Mouse (Mus musculus) ES-E14 (cell line): ENCODE results near the gene Actc1. TPM values are rescaled to one million over a fixed set of nuclear protein-coding genes. Genes with fewer than 3 reads are reported as not detected.

Experiments
- DNase-seq: peaks from one replicate; pipeline ENCODE4 v3.0.0-alpha.2; 2013; ENCODE audit warnings: low read depth, low spot score
- H3K27ac ChIP-seq: 2 replicates; pipeline ENCODE4 v1.5.1; 2012; ENCODE audit warnings: low read depth, mild to moderate bottlenecking, low read length, moderate library complexity, mixed read lengths; ENCODE audit not compliant: poor library complexity, insufficient read depth, severe bottlenecking
- H3K36me3 ChIP-seq: 2 replicates; pipeline ENCODE4 v1.6.1; 2012; ENCODE audit warnings: mild to moderate bottlenecking, low read length, moderate library complexity, mixed read lengths; ENCODE audit not compliant: control insufficient read depth, poor library complexity, insufficient read depth, severe bottlenecking
- H3K4me1 ChIP-seq, 2 experiments: fragments of 150-350 bp in 1 of 2; sonication (generic) in 1 of 2; 2 replicates each; pipeline ENCODE4 v1.6.1; 2012; ENCODE audit warnings: low read length in 2 of 2, mild to moderate bottlenecking in 1 of 2, mixed read lengths in 1 of 2; ENCODE audit not compliant: control insufficient read depth in 2 of 2, insufficient read depth in 2 of 2, poor library complexity in 1 of 2
- H3K4me3 ChIP-seq, 2 experiments: fragments of 150-350 bp in 1 of 2; sonication (generic) in 1 of 2; 2 replicates each; pipeline ENCODE4 v1.5.1; 2012; ENCODE audit warnings: low read length in 2 of 2, low read depth in 1 of 2, mild to moderate bottlenecking in 1 of 2, mixed read lengths in 1 of 2; ENCODE audit not compliant: insufficient read depth in 1 of 2, poor library complexity in 1 of 2, severe bottlenecking in 1 of 2
- H3K9ac ChIP-seq: 2 replicates; pipeline ENCODE4 v1.6.1; 2012; ENCODE audit warnings: low read depth, mild to moderate bottlenecking, low read length, mixed read lengths; ENCODE audit not compliant: poor library complexity, insufficient read depth, severe bottlenecking
- H3K9me3 ChIP-seq: fragments of 150-350 bp; sonication (generic); 2 replicates; pipeline ENCODE4 v1.6.1; 2012; ENCODE audit warnings: low read depth, mild to moderate bottlenecking, low read length; ENCODE audit not compliant: control insufficient read depth, insufficient read depth
- CHD2 ChIP-seq: IDR thresholded peaks from 2 replicates; pipeline ENCODE4 v1.6.1; 2014; ENCODE audit warnings: mild to moderate bottlenecking, low read depth, low read length, inconsistent platforms
- HCFC1 ChIP-seq: IDR thresholded peaks from 2 replicates; pipeline ENCODE4 v1.6.1; 2012; ENCODE audit warnings: low read length, inconsistent platforms, borderline replicate concordance; ENCODE audit not compliant: insufficient read depth
- MAFK ChIP-seq: IDR thresholded peaks from 2 replicates; pipeline ENCODE4 v1.6.1; 2014; ENCODE audit warnings: mild to moderate bottlenecking, low read depth, low read length, inconsistent platforms; ENCODE audit not compliant: insufficient read depth
- ZC3H11A ChIP-seq: IDR thresholded peaks from 2 replicates; pipeline ENCODE4 v1.6.1; 2012; ENCODE audit warnings: low read depth, mild to moderate bottlenecking, inconsistent platforms, low read length, borderline replicate concordance
- ZNF384 ChIP-seq: IDR thresholded peaks from 2 replicates; pipeline ENCODE4 v1.6.1; 2012; ENCODE audit warnings: low read depth, low read length, inconsistent platforms
- in situ Hi-C, 2 experiments: fragments of 600-800 bp; cut with MboI; formaldehyde crosslinking; loops; one replicate each; pipeline ENCODE4 v1.15.1; 2025; ENCODE audit warnings: low sequenced_read_pairs in 2 of 2, inconsistent platforms in 1 of 2; ENCODE audit not compliant: unreplicated experiment in 2 of 2
- total RNA-seq: library from RNA; depleted of rRNA; stranded (reverse); fragments of 300-350 nt; gene quantifications from 2 replicates; pipeline ENCODE4 v1.2.3, GENCODE M21; 2012

Gene Actc1
- total RNA-seq, 1 experiment: 9.4 TPM

GRCm38 (mm10) chr2:114060071-114060591, 6.8 kb upstream of the Actc1 start:
- no peak overlapping the region for H3K4me3 ChIP-seq
- no peak overlapping the region for H3K27ac ChIP-seq
- DNase-seq: no peak
- H3K36me3 ChIP-seq: no peaks in the 10 kb centered on the region
- no peaks in the 10 kb centered on the region for H3K9me3 ChIP-seq
- in situ Hi-C loops: no loop called here
- H3K9ac ChIP-seq: no peak overlapping the region
- H3K4me1 ChIP-seq: peaks cover 0 to 8% of the 10 kb centered on the region in 2 experiments; a peak in 1 of 4 replicates
- TF ChIP-seq ZNF384: no peak
- TF ChIP-seq ZC3H11A: no peak
- TF ChIP-seq MAFK: no peak
- TF ChIP-seq HCFC1: no peak
- no peak for TF ChIP-seq CHD2

GRCm38 (mm10) chr2:114059608-114060007, 6.3 kb upstream of the Actc1 start:
- H3K9me3 ChIP-seq: no peaks in the 10 kb centered on the region
- H3K27ac ChIP-seq: no peak overlapping the region
- peaks cover 0 to 8% of the 10 kb centered on the region in 2 experiments; a peak in 1 of 4 replicates for H3K4me1 ChIP-seq
- TF ChIP-seq ZNF384 (no peak), ZC3H11A (no peak), CHD2 (no peak), MAFK (no peak), HCFC1 (no peak)
- H3K36me3 ChIP-seq: no peaks in the 10 kb centered on the region
- DNase-seq: no peak
- H3K4me3 ChIP-seq: no peak overlapping the region
- in situ Hi-C loops: no loop called here
- H3K9ac ChIP-seq: no peak overlapping the region

DNA sequence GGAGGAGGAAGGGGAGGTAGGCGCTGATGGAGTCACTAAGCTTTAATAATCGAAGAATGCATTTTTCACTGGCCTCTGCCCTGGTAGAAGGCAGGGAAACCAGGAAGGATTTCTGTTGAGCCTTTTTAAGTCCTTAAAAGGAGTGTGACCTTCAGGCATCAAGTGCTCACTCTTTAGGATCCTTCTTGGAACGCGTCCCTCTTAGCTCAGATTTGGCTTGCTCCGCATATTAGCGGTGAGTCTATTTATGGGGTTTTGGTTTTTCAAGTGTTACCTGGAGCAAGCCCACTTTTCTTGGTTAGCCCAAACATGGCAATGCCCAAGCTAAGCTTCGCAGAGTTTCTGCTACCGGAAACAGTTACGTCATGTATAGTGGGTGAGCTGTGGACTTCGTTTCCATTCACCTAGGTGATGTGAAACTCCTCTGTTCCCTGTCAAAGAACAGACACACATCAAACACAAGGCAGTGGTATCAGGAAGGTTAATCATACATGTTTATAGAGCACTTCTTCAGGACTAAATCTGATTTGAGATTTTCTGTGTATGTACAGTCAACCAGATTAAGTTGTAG, 5.0 kb upstream of the Actc1 start:
- Histone ChIP-seq H3K4me1 (peaks cover 0 to 8% of the 10 kb centered on the region in 2 experiments; a peak in 1 of 4 replicates), H3K36me3 (no peaks in the 10 kb centered on the region), H3K9me3 (no peaks in the 10 kb centered on the region), H3K27ac (no peak overlapping the region), H3K9ac (no peak overlapping the region), H3K4me3 (no peak overlapping the region)
- DNase-seq: no peak
- in situ Hi-C loops: no loop called here
- TF ChIP-seq CHD2: no peak
- no peak for TF ChIP-seq MAFK
- TF ChIP-seq ZNF384: no peak
- TF ChIP-seq HCFC1: no peak
- TF ChIP-seq ZC3H11A: no peak

DNA sequence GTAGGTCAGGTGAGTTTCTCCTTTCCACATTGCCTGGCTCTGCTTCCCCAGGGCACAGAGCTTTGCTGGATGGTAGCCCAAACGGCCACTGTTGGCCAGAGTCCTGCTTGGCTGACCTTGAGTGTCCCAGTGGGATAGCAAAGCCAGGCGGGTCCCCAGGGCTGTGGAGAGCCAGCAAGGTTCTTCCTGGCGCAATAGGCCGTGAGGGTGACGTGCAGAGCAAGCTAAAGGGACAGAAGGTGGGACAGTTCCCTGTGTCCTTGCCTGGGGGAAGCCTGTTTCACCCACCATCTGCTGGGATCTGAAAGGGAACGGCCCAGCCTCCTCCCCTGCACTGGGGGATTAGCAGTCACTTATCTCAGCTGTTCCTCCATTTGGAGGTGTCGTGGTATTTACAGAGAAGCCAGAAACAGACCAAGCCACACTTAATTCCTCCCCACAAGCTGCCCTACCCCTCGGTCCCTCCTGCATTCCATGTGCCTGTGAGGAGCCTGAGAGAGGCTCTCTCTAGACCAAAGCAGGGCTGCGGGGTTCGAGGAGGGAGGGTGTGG, 4.0 kb upstream of the Actc1 start:
- TF ChIP-seq ZNF384 (no peak), CHD2 (no peak), MAFK (no peak), HCFC1 (no peak), ZC3H11A (no peak)
- peaks cover 0 to 8% of the 10 kb centered on the region in 2 experiments; a peak in 1 of 4 replicates for H3K4me1 ChIP-seq
- H3K36me3 ChIP-seq: no peaks in the 10 kb centered on the region
- H3K9me3 ChIP-seq: no peaks in the 10 kb centered on the region
- in situ Hi-C loops: no loop called here
- no peak for DNase-seq
- H3K9ac ChIP-seq: no peak overlapping the region
- peak overlapping the region in 1 of 2 experiments; percentile 27; a peak in 2 of 4 replicates for H3K4me3 ChIP-seq
- no peak overlapping the region for H3K27ac ChIP-seq
